Mouse (Mus musculus) granulocyte monocyte progenitor cell, adult 5-6 weeks (primary cell): Measurements from ENCODE around the gene Tnni2. TPM values are rescaled to one million over a fixed set of nuclear protein-coding genes. Genes with fewer than 3 reads are reported as not detected.
A peak's percentile ranks its signal among the peaks of the same experiment; 100 is the strongest.

Experiments used
- ATAC-seq: replicated peaks from 2 replicates; pipeline ENCODE4 v1.8.0; 2016; ENCODE audit warnings: mild to moderate bottlenecking, moderate TSS enrichment, inconsistent platforms; ENCODE audit not compliant: poor library complexity, severe bottlenecking
- total RNA-seq, 2 experiments: library from RNA; stranded (forward) in 1 of 2; stranded (reverse) in 1 of 2; fragments of 200-712, 200-1000 nt in 1 of 2; fragments of >200 nt in 1 of 2; fragmentation: Nextera tagmentation in 1 of 2; gene quantifications; 2 replicates each; pipeline ENCODE4 v1.2.3; 2014 to 2017

Gene Tnni2
- total RNA-seq, 2 experiments from 2014 or later, result 3.0 to 6.0 TPM

DNA sequence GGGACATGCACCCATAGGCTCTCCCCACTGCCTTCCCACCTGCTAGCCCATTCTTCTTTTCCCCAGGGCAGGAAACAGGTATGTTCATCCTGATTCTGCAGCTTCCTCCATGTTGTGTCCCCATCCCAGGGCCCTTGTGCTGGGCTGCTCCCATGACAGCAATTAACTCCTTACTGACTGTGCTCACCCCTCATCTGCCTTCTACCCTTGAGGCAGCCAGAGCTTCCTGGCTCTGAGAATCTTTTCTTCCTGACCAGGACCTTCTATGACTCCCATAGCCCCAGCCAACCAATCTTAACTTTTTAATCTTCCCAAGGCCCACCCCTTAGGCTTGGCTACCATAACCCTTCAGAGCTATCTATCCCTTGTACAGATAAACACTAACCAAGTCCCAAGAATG lies 37.7 kb downstream of the Tnni2 start:
- ATAC-seq, result no peak

DNA sequence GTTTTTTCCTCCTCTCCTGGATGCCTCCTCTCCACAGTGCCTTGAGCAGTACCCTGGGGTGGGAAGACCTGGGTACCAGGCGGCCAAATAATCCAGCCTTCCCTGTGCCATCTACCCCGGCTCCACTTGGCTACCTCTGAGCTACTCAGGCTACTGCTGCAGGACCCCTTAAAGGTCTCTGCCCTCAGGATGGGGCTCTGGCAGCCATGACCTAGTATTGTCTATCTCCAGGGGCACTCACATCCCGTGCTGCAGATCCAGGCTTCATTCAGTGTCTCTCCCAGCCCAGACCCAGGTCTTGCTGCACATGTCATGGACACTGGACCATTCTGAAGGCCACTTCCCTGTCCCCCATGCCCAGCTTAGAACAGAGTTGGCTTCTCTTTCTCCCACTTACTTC lies 38.3 kb downstream of the Tnni2 start:
- no peak for ATAC-seq

DNA sequence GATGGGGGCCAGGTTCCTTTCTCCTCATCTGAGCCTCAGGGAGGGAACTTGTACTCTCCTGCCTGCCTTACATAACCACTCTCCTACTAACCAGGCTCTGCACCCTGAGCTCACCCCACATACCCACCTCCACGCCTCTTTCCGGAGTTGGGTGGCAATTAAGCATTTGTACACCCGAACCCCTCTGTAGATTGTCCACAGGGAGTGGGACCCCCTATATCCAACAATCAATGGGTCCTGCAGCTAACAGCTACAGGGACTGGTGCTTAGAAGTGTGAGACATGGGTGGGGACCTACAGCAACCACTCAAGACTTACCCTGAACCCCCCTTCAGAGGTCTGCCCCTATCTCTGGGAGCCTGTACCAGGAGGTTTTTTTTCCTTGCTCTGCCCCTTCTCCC lies 39.1 kb downstream of the Tnni2 start:
- ATAC-seq, result no peak

DNA sequence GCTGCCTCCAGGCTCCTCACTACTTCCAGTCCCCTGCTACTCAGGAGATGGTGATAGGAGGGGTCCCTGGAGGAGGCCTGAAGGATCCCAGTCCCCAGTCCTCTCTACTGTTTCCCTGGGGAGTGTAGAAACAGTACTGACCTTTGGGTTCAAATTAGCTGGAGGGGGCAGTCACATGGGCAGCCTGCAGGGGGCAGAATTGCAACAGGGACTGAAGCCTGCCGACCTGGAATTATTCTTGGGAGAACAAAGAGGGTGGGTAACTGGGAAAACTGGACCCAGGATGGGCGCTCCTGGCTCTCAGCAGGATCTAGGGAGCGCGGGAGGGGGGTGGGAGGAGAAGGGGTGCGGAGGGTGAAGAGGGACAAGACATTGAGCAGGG lies 39.6 kb downstream of the Tnni2 start:
- ATAC-seq, result peak; percentile 38

DNA sequence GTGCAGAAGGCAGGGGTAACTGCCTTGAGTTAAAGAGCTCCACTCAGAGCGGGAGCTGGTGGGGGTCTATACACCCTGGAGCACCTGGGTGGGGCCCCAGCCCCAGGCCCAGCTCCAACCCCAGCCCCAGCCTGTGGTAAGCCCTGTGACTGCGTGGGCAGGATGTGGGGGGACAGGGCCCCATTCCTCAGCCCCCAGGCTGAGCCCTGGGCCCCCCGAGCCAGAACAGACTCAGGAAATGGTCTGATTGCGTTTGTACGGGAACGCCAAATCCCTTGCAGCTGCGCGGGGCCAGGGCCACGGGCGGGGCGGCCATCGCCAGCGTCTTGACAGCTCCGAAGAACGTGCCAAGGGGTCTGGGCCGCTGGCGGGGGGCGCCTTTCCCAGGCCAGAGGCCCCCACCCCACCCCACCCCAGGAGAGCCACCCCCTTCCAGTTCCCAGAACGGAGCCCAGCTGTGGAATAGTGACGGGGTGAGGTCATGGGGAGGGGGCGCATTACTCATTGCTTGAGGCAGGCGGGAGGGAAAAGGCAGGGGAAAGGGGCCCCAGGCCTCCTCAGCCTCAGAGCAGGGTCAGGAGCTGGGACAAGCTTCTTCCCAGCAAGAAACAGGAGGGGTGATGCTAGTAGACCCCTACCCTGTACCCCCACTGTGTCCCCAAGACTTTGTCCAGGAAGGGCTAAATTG lies 40.1 kb downstream of the Tnni2 start:
- peak; percentile 43 for ATAC-seq

DNA sequence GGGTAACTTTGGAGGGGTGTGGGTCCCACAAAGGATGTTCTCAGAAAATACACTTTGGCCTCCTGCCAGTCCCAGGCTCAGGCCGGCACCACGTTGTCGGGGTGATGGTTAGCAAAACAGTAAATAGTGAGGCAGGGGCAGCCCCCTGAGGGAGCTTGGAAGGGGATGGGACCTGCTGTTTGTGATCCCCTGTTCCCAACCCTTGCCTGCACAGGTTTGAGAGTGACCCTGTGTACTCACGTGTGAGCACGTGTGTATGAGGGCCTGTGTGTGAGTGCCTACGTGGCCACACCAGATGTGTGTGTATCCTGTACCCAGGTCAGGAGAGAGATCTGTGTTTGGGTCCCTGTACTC lies 40.6 kb downstream of the Tnni2 start:
- ATAC-seq, result no peak

DNA sequence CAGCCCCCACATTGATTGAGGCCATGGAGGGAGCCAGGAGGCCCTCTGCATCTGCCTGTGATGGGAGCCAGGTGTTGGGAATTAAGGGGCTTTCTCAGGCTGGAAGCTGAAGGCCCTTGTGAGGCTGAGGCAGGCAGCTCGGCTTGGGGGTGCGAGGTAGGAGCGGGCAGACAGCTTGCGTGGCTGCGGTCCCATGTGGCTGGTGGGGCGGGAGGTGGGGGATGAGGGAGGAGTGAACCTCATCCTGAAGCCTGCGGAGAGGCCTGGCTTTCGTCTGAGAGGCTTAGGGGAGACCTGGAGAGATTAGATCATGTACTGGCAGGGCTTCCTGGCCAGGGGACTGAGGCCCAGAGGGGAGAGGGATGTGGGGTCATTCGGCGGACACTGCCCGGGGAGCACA lies 41.5 kb downstream of the Tnni2 start:
- ATAC-seq, result no peak

DNA sequence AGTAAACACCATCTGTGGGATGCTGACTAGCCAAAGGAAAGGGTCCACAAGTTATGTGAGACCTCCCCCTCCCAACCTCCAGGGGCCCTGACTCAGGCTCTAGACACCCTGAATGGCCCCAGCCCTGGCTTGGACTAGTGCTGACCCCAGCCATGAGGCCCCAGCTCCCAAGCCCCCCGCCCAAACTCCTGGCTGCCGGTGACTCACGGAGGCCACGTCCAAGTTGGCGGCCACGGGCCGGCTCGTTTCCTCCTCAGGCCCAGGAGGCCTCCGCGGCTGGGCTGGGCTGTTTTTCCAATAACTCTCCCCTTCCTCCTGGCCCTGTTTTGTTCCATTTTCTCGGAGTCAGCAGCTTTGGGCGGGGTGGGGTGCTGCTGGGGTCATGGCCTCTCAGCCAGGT lies 43.2 kb downstream of the Tnni2 start:
- ATAC-seq, result no peak

DNA sequence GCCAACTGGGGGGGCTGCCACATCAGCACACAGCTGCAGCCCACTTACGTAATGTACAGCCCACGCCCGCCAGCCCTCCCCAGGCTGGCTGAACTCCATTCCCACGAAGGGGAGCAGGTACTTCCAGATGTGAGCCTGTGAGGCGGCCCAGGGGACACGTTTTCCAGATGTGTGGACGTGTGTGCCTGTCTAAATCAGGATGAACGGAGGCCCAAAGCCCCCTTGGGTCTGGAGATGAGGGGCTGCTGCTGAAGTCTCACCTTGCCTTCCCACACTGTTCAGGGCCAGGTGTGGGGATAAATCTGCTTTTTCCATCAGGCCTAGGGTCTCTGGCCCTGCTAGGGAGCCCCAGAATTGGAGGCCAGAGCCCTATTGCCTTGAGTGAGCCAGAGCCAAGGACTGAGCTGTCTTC lies 45.1 kb downstream of the Tnni2 start:
- no peak for ATAC-seq

DNA sequence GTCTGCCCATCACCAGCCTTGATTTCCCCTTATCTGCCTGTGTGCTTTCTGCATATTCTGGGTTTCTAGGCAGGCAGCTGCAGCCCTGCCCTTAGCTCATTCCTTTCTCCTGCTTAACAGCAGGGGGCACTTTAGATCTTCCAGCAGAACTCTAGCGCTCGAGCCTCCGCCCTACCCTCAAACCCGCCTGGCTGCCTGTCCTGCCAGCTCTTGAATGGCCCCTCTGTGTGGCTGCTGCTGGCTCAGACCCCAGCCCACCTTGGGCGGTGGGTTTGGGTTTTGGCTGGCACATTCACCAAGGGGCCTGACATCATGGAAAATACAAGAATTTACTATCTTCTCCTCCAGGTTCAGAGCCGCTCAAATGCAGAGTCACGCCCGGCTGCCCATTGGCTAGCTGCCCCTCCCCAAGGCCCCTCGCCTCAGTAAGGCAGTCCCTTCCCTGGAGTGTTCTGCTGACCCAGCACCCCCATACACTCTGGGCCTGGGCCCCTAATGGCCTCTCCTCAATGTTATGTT lies 45.8 kb downstream of the Tnni2 start:
- no peak for ATAC-seq

DNA sequence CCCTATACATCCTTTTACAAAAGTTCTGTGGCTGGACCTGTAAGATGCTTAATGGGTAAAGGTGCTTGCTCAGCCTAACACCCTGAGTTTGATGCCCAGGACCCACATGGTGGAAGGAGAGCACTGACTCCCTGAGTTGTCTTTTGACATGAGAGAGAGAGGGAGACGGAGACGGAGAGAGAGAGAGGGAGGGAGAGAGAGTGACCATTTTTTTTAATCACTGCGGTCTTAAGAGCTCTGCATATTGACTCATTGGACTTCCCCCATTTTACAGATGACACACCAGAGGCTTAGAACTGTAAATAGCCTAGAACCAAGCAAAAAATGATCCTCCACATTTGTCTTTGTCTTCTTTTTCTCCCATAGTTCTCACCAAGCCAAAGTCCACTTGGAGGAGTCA lies 46.4 kb downstream of the Tnni2 start:
- no peak for ATAC-seq

DNA sequence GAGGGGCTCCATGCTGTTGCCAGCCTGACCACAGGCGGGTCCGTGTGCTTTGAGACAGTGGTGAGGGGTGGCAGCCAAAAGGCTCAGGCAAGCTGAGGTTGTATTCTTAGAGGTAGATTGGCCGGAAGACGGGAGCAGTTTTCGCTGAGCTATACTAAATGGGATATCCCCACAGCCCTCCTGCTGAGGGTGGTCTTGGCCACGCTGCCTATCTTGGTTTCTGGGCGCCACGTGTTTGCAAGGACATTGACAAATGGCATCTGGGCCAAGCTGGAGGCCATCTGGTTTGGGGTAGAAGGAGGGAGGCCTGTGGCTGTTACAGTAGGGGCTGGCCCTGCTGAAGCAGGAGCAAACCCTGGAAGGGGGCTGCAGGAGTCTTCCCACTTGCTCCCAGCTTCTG lies 51.9 kb downstream of the Tnni2 start:
- no peak for ATAC-seq

Other genes starting within 250 kb of the Tnni2 start
- not detected in 2 replicates for gene Krtap5-3, start 240.4 kb upstream of the Tnni2 start, total RNA-seq (2014; fragmentation: Nextera tagmentation)
- gene Krtap5-3, start 240.4 kb upstream of the Tnni2 start, total RNA-seq (2017), result not detected in 2 replicates
- not detected in 2 replicates for gene Gm7579, start 229.9 kb upstream of the Tnni2 start, total RNA-seq (2014; fragmentation: Nextera tagmentation)
- gene Gm7579, start 229.9 kb upstream of the Tnni2 start, total RNA-seq (2017), result not detected in 2 replicates
- not detected in 2 replicates for gene Krtap5-5, start 211.8 kb upstream of the Tnni2 start, total RNA-seq (2014; fragmentation: Nextera tagmentation)
- gene Krtap5-5, start 211.8 kb upstream of the Tnni2 start, total RNA-seq (2017), result not detected in 2 replicates
- not detected in 2 replicates for gene Gm40460, start 200.7 kb upstream of the Tnni2 start, total RNA-seq (2014; fragmentation: Nextera tagmentation)
- not detected in 2 replicates for gene Gm40460, start 200.7 kb upstream of the Tnni2 start, total RNA-seq (2017)
- not detected in 2 replicates for gene Gm2431, start 183.5 kb upstream of the Tnni2 start, total RNA-seq (2014; fragmentation: Nextera tagmentation)
- gene Gm2431, start 183.5 kb upstream of the Tnni2 start, total RNA-seq (2017), result not detected in 2 replicates
- gene Gm4559, start 167.4 kb upstream of the Tnni2 start, total RNA-seq (2014; fragmentation: Nextera tagmentation), result not detected in 2 replicates
- gene Gm4559, start 167.4 kb upstream of the Tnni2 start, total RNA-seq (2017), result not detected in 2 replicates
- gene Krtap5-1, start 144.7 kb upstream of the Tnni2 start, total RNA-seq (2014; fragmentation: Nextera tagmentation), result not detected in 2 replicates
- not detected in 2 replicates for gene Krtap5-1, start 144.7 kb upstream of the Tnni2 start, total RNA-seq (2017)
- not detected in 2 replicates for gene Krtap5-4, start 138.3 kb upstream of the Tnni2 start, total RNA-seq (2014; fragmentation: Nextera tagmentation)
- gene Krtap5-4, start 138.3 kb upstream of the Tnni2 start, total RNA-seq (2017), result not detected in 2 replicates
- 1.5 TPM in 1 of 2 replicates, not detected in the other for gene Ifitm10, start 68.1 kb upstream of the Tnni2 start, total RNA-seq (2014; fragmentation: Nextera tagmentation)
- not detected in 2 replicates for gene Ifitm10, start 68.1 kb upstream of the Tnni2 start, total RNA-seq (2017)
- gene Gm49369, start 59.1 kb upstream of the Tnni2 start, total RNA-seq (2014; fragmentation: Nextera tagmentation), result not detected in 2 replicates
- 38.0 and 63.2 TPM in 2 replicates for gene Gm49369, start 59.1 kb upstream of the Tnni2 start, total RNA-seq (2017)
- 152 and 191 TPM in 2 replicates for gene Ctsd, start 53.8 kb upstream of the Tnni2 start, total RNA-seq (2014; fragmentation: Nextera tagmentation)
- gene Ctsd, start 53.8 kb upstream of the Tnni2 start, total RNA-seq (2017), result 128 and 144 TPM in 2 replicates
- gene Syt8, start 7.0 kb upstream of the Tnni2 start, total RNA-seq (2014; fragmentation: Nextera tagmentation), result not detected in 2 replicates
- not detected in 2 replicates for gene Syt8, start 7.0 kb upstream of the Tnni2 start, total RNA-seq (2017)
- 41.4 and 58.5 TPM in 2 replicates for gene Lsp1, start 19.0 kb downstream of the Tnni2 start, total RNA-seq (2014; fragmentation: Nextera tagmentation)
- gene Lsp1, start 19.0 kb downstream of the Tnni2 start, total RNA-seq (2017), result 50.3 and 51.9 TPM in 2 replicates
- not detected in 2 replicates for gene Tnnt3, start 57.0 kb downstream of the Tnni2 start, total RNA-seq (2014; fragmentation: Nextera tagmentation)
- not detected in 2 replicates for gene Tnnt3, start 57.0 kb downstream of the Tnni2 start, total RNA-seq (2017)
- 20.4 and 53.9 TPM in 2 replicates for gene Mrpl23, start 90.9 kb downstream of the Tnni2 start, total RNA-seq (2014; fragmentation: Nextera tagmentation)
- gene Mrpl23, start 90.9 kb downstream of the Tnni2 start, total RNA-seq (2017), result 0.31 and 39.0 TPM in 2 replicates
- gene Igf2, start 225.0 kb downstream of the Tnni2 start, total RNA-seq (2014; fragmentation: Nextera tagmentation), result not detected in 2 replicates
- gene Igf2, start 225.0 kb downstream of the Tnni2 start, total RNA-seq (2017), result 2.5 TPM in 1 of 2 replicates, not detected in the other
- gene Gm49394, start 228.1 kb downstream of the Tnni2 start, total RNA-seq (2014; fragmentation: Nextera tagmentation), result not detected in 2 replicates
- not detected in 2 replicates for gene Gm49394, start 228.1 kb downstream of the Tnni2 start, total RNA-seq (2017)